Mouse (Mus musculus) MEL (cell line): ENCODE data around the gene Appbp2. TPM values are rescaled to one million over a fixed set of nuclear protein-coding genes. Genes with fewer than 3 reads are reported as not detected.

Experiments used
- DNase-seq: peaks from one replicate; pipeline ENCODE4 v3.0.0; 2011; ENCODE audit warnings: low read depth, low spot score
- H3K27ac ChIP-seq: 2 replicates; pipeline ENCODE4 v1.5.1; 2012; ENCODE audit warnings: low read depth, mild to moderate bottlenecking, control low read depth, low read length, moderate library complexity; ENCODE audit not compliant: control insufficient read depth
- H3K27me3 ChIP-seq, 2 experiments: fragments of 150-350 bp in 1 of 2; sonication (generic) in 1 of 2; 2 replicates each; pipeline ENCODE4 v1.6.1; 2012; ENCODE audit warnings: low read length in 2 of 2, mild to moderate bottlenecking in 2 of 2, improper control_type of control experiment in 1 of 2, moderate library complexity in 1 of 2; ENCODE audit not compliant: insufficient read depth in 2 of 2, control insufficient read depth in 1 of 2
- H3K36me3 ChIP-seq, 2 experiments: 2 replicates each; pipeline ENCODE4 v1.6.1; 2012 to 2014; ENCODE audit warnings: low read length in 2 of 2, improper control_type of control experiment in 1 of 2, inconsistent platforms in 1 of 2, mild to moderate bottlenecking in 1 of 2; ENCODE audit not compliant: insufficient read depth in 2 of 2, control insufficient read depth in 1 of 2
- H3K4me1 ChIP-seq, 2 experiments: fragments of 150-350 bp in 1 of 2; sonication (generic) in 1 of 2; 2 replicates each; pipeline ENCODE4 v1.6.1; 2012; ENCODE audit warnings: low read length in 2 of 2, improper control_type of control experiment in 1 of 2, mild to moderate bottlenecking in 1 of 2; ENCODE audit not compliant: insufficient read depth in 2 of 2, control insufficient read depth in 1 of 2
- H3K4me3 ChIP-seq, 2 experiments: fragments of 150-350 bp in 1 of 2; sonication (generic) in 1 of 2; 2 replicates each; pipeline ENCODE4 v1.5.1; 2012; ENCODE audit warnings: low read depth in 2 of 2, low read length in 2 of 2, mild to moderate bottlenecking in 2 of 2, moderate library complexity in 2 of 2, control low read depth in 1 of 2, improper control_type of control experiment in 1 of 2; ENCODE audit not compliant: control insufficient read depth in 1 of 2, insufficient read depth in 1 of 2
- H3K79me2 ChIP-seq: 2 replicates; pipeline ENCODE4 v1.6.1; 2012; ENCODE audit warnings: mild to moderate bottlenecking, low read length, moderate library complexity; ENCODE audit not compliant: control insufficient read depth, poor library complexity, insufficient read depth
- H3K9ac ChIP-seq: 2 replicates; pipeline ENCODE4 v1.6.1; 2012; ENCODE audit warnings: low read depth, mild to moderate bottlenecking, control low read depth, low read length, moderate library complexity; ENCODE audit not compliant: control insufficient read depth, poor library complexity, severe bottlenecking
- H3K9me3 ChIP-seq: fragments of 150-350 bp; sonication (generic); replicated peaks from 2 replicates; pipeline ENCODE4 v1.6.1; 2012; ENCODE audit warnings: mild to moderate bottlenecking, low read length, improper control_type of control experiment, moderate library complexity; ENCODE audit not compliant: insufficient read depth
- BHLHE40 ChIP-seq: IDR thresholded peaks from 2 replicates; pipeline ENCODE4 v1.6.1; 2012; ENCODE audit warnings: low read depth, mild to moderate bottlenecking, inconsistent platforms, low read length, improper control_type of control experiment, borderline replicate concordance
- CHD1 ChIP-seq: IDR thresholded peaks from 2 replicates; pipeline ENCODE4 v1.6.1; 2012; ENCODE audit warnings: low read depth, mild to moderate bottlenecking, inconsistent platforms, low read length, improper control_type of control experiment
- CTCF ChIP-seq, 3 experiments: IDR thresholded peaks in 2 of 3; conservative IDR thresholded peaks in 1 of 3; 2 replicates each; pipeline ENCODE4 v1.5.1; 2011 to 2012; ENCODE audit warnings: low read length in 3 of 3, low read depth in 2 of 3, mild to moderate bottlenecking in 2 of 3, improper control_type of control experiment in 1 of 3, inconsistent platforms in 1 of 3, mixed read lengths in 1 of 3, moderate library complexity in 1 of 3; ENCODE audit not compliant: control insufficient read depth in 1 of 3, insufficient read depth in 1 of 3, poor library complexity in 1 of 3, severe bottlenecking in 1 of 3
- ETS1 ChIP-seq: IDR thresholded peaks from 2 replicates; pipeline ENCODE4 v1.6.1; 2012; ENCODE audit warnings: low read depth, mild to moderate bottlenecking, inconsistent platforms, low read length, improper control_type of control experiment, moderate library complexity
- GABPA ChIP-seq: IDR thresholded peaks from 2 replicates; pipeline ENCODE4 v1.6.1; 2012; ENCODE audit warnings: low read depth, mild to moderate bottlenecking, inconsistent platforms, low read length, improper control_type of control experiment, moderate library complexity
- HCFC1 ChIP-seq: IDR thresholded peaks from 2 replicates; pipeline ENCODE4 v1.6.1; 2012; ENCODE audit warnings: low read depth, mild to moderate bottlenecking, inconsistent platforms, low read length, improper control_type of control experiment, moderate library complexity
- MAFK ChIP-seq: IDR thresholded peaks from 2 replicates; pipeline ENCODE4 v1.6.1; 2011; ENCODE audit warnings: low read depth, mild to moderate bottlenecking, low read length, improper control_type of control experiment, borderline replicate concordance
- MYB ChIP-seq: IDR thresholded peaks from 2 replicates; pipeline ENCODE4 v1.6.1; 2011; ENCODE audit warnings: mild to moderate bottlenecking, low read depth, low read length, improper control_type of control experiment
- MYC ChIP-seq: IDR thresholded peaks from 2 replicates; pipeline ENCODE4 v1.6.1; 2011; ENCODE audit warnings: low read depth, mild to moderate bottlenecking, low read length, improper control_type of control experiment, moderate library complexity
- NELFE ChIP-seq: IDR thresholded peaks from 2 replicates; pipeline ENCODE4 v1.6.1; 2011; ENCODE audit warnings: low read depth, low read length, improper control_type of control experiment
- NRF1 ChIP-seq: IDR thresholded peaks from 2 replicates; pipeline ENCODE4 v1.6.1; 2014; ENCODE audit warnings: low read depth, mild to moderate bottlenecking, inconsistent platforms, low read length, improper control_type of control experiment, moderate library complexity; ENCODE audit not compliant: poor library complexity, insufficient read depth, severe bottlenecking
- POLR2A ChIP-seq, 2 experiments: IDR thresholded peaks; 2 replicates each; pipeline ENCODE4 v1.6.1; 2011 to 2012; ENCODE audit warnings: low read length in 2 of 2, mild to moderate bottlenecking in 2 of 2, control low read depth in 1 of 2, improper control_type of control experiment in 1 of 2, low read depth in 1 of 2, moderate library complexity in 1 of 2; ENCODE audit not compliant: control insufficient read depth in 1 of 2, insufficient read depth in 1 of 2, poor library complexity in 1 of 2
- RAD21 ChIP-seq: IDR thresholded peaks from 2 replicates; pipeline ENCODE4 v1.6.1; 2011; ENCODE audit warnings: mild to moderate bottlenecking, low read depth, low read length, improper control_type of control experiment
- RCOR1 ChIP-seq: IDR thresholded peaks from 2 replicates; pipeline ENCODE4 v1.6.1; 2012; ENCODE audit warnings: low read depth, mild to moderate bottlenecking, inconsistent platforms, low read length, improper control_type of control experiment
- SMC3 ChIP-seq: IDR thresholded peaks from 2 replicates; pipeline ENCODE4 v1.6.1; 2011; ENCODE audit warnings: low read depth, low read length, improper control_type of control experiment
- ZC3H11A ChIP-seq: IDR thresholded peaks from 2 replicates; pipeline ENCODE4 v1.6.1; 2012; ENCODE audit warnings: low read depth, mild to moderate bottlenecking, inconsistent platforms, low read length, improper control_type of control experiment
- ZKSCAN1 ChIP-seq: IDR thresholded peaks from 2 replicates; pipeline ENCODE4 v1.6.1; 2012; ENCODE audit warnings: low read depth, mild to moderate bottlenecking, inconsistent platforms, low read length, improper control_type of control experiment, moderate library complexity
- ZMIZ1 ChIP-seq: IDR thresholded peaks from 2 replicates; pipeline ENCODE4 v1.6.1; 2012; ENCODE audit warnings: low read depth, mild to moderate bottlenecking, inconsistent platforms, low read length, improper control_type of control experiment, moderate library complexity
- polyA plus RNA-seq, 2 experiments: library from polyadenylated mRNA; stranded (reverse) in 1 of 2; unstranded in 1 of 2; fragments of >175 nt in 1 of 2; fragments of >200 nt in 1 of 2; gene quantifications; 2 replicates each; pipeline versions ENCODE4 v1.2.1 to v1.2.4; 2012; ENCODE audit warnings: low replicate concordance in 2 of 2, low read depth in 1 of 2; ENCODE audit not compliant: insufficient read length in 2 of 2, insufficient read depth in 1 of 2, missing spikeins in 1 of 2
- total RNA-seq: library from RNA; depleted of rRNA; stranded (reverse); fragments of 300-350 nt; gene quantifications from 2 replicates; pipeline ENCODE4 v1.2.3, GENCODE M21; 2012

Gene Appbp2
- total and polyA plus RNA-seq, 3 experiments: 25.5 to 157 (median 34.4) TPM

DNA sequence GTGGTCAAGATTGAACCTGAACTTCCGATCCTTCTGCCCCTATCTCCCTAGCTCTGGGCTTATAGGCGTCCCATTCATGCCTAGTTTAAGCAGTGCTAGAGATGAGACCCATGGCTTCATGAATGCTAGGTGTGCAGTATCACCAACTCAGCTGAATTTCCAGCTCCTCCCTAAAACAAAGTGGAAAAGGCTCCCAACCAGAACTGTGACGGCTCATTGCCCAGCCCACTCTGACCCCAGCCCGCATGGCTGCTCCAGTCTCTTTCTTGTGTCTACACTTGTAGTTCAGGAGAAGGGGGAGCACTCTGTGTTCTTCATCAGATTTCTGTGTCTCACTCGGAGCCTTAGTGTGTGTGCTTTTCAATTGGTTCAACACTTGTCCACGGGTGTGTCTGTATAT is 50.1 kb downstream of the Appbp2 start:
- no peaks in the 10 kb centered on the region; the same call in 1 of the 2 replicates for H3K79me2 ChIP-seq
- peaks cover 0 to 7% of the 10 kb centered on the region in 2 experiments; a peak in 1 of 4 replicates for H3K36me3 ChIP-seq
- H3K4me3 ChIP-seq: no peak overlapping the region
- no peaks in the 10 kb centered on the region for H3K27me3 ChIP-seq
- H3K9me3 ChIP-seq: no peaks in the 10 kb centered on the region
- H3K27ac ChIP-seq: no peak overlapping the region
- no peak for DNase-seq
- H3K9ac ChIP-seq: no peak overlapping the region
- H3K4me1 ChIP-seq: peaks cover 6 to 8% of the 10 kb centered on the region in 2 experiments; a peak in 3 of 4 replicates
- TF ChIP-seq CTCF (IDR thresholded peaks at IDR 0.05 in 2 of 3, conservative IDR thresholded peaks at IDR 0.05 in 1 of 3; ENCODE audit: control insufficient read depth in 1 of 3, insufficient read depth in 1 of 3, low read depth in 2 of 3, low read length in 3 of 3, poor library complexity in 1 of 3, severe bottlenecking in 1 of 3) (no peak), MAFK (no peak), ZC3H11A (no peak), ZMIZ1 (no peak), NRF1 (no peak), GABPA (no peak), NELFE (no peak), RCOR1 (no peak), ZKSCAN1 (no peak), ETS1 (no peak), MYC (no peak), POLR2A (IDR thresholded peaks at IDR 0.05; ENCODE audit: control insufficient read depth in 1 of 2, insufficient read depth in 1 of 2, low read depth in 1 of 2, low read length in 2 of 2, poor library complexity in 1 of 2) (no peak), CHD1 (no peak)

DNA sequence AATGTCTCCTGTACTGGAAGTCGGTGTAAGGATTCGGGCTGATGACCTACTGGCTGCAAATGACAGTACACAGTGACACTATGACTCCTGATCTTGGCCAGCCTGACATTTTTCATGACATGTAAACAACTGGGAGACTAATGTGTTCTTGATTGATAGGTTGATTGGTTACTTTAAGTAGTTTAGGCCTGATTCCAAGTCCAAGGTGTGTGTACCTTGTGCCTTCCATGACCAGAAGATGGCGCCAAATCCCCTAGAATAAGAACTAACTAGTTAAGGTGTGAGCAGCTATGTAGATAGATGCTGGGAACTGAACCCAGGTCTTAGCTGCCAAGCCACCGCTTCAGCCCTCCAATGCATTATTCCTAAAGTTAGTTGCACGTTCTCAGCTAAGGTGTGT is 50.8 kb downstream of the Appbp2 start:
- Histone ChIP-seq H3K9ac (no peak overlapping the region), H3K4me1 (peaks cover 6 to 8% of the 10 kb centered on the region in 2 experiments; a peak in 3 of 4 replicates), H3K79me2 (no peaks in the 10 kb centered on the region; the same call in 1 of the 2 replicates), H3K4me3 (no peak overlapping the region), H3K27ac (no peak overlapping the region), H3K27me3 (no peaks in the 10 kb centered on the region), H3K9me3 (no peaks in the 10 kb centered on the region), H3K36me3 (peaks cover 0 to 7% of the 10 kb centered on the region in 2 experiments; a peak in 1 of 4 replicates)
- TF ChIP-seq BHLHE40: no peak
- TF ChIP-seq ZC3H11A: peak; percentile 71
- TF ChIP-seq POLR2A (IDR thresholded peaks at IDR 0.05; ENCODE audit: control insufficient read depth in 1 of 2, insufficient read depth in 1 of 2, low read depth in 1 of 2, low read length in 2 of 2, poor library complexity in 1 of 2): no peak
- peak; percentile 83 for TF ChIP-seq SMC3
- no peak for TF ChIP-seq MYB
- peak; percentile 94 for TF ChIP-seq RAD21
- TF ChIP-seq CTCF (IDR thresholded peaks at IDR 0.05 in 2 of 3, conservative IDR thresholded peaks at IDR 0.05 in 1 of 3; ENCODE audit: control insufficient read depth in 1 of 3, insufficient read depth in 1 of 3, low read depth in 2 of 3, low read length in 3 of 3, poor library complexity in 1 of 3, severe bottlenecking in 1 of 3): peak; percentile 63 to 94 (median 82)
- TF ChIP-seq RCOR1: no peak
- peak; percentile 51 for TF ChIP-seq HCFC1
- peak; percentile 91 for DNase-seq
